26 mouse cellular contexts compared by ENCODE assay signal in the genomic region with DNA sequence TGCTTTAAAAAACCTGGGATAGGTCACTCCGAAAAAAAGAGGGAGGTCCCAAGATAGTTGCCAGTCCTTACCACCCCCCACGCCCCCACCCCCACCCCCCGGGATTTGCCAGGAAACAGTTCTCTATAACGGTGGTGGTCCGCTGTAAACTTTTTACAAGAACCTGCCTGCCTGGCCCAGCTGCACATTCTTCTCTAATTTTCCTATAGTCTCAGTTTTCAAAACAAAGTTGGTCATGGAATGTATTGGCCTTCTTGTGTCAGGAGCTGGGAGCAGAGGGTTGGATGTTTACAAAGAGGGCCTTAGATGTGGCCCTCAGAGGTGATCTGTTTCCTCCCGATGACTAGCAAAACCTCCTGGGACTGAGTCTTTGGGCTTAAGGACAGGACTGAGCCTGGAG. TPM values are rescaled to one million over a fixed set of nuclear protein-coding genes. Genes with fewer than 3 reads are reported as not detected.
DNase-seq lines count a peak whose midpoint lies in the region; ATAC-seq and TF ChIP-seq lines count a peak whose summit lies in the region.
"Had no signal": no experiment of that assay in that cellular context is flagged by ENCODE, and none has a peak within 500 bp of the region (broad histone marks: within the 10 kb centered on the region; RNA-seq: fewer than 3 reads in every experiment).

No protein-coding gene starts in this region.

- H3K9ac ChIP-seq in hindbrain, postnatal 0 days (replicated peaks; ENCODE audit: low read length): no peak overlapping the region
- H3K9ac ChIP-seq in embryonic facial prominence, embryonic 11.5 days (replicated peaks; ENCODE audit: low read length): no peak overlapping the region
- no peak overlapping the region for H3K9ac ChIP-seq in limb, embryonic 11.5 days (ENCODE audit: low read length)
- H3K9ac ChIP-seq: hindbrain, embryonic 14.5 days; liver, postnatal 0 days; midbrain, embryonic 12.5 days; neural tube, embryonic 13.5 days had no signal

- H3K4me2 ChIP-seq in hindbrain, postnatal 0 days (ENCODE audit: low read depth, low read length): no peak overlapping the region
- no peak overlapping the region for H3K4me2 ChIP-seq in embryonic facial prominence, embryonic 11.5 days (ENCODE audit: low read depth, low read length)
- no peak overlapping the region for H3K4me2 ChIP-seq in limb, embryonic 11.5 days (ENCODE audit: low read depth, severe bottlenecking)
- H3K4me2 ChIP-seq: midbrain, embryonic 12.5 days had no signal

- peaks cover 21% of the 10 kb centered on the region for H3K4me1 ChIP-seq in hindbrain, embryonic 10.5 days (replicated peaks)
- no peaks in the 10 kb centered on the region for H3K4me1 ChIP-seq in hindbrain, postnatal 0 days (ENCODE audit: insufficient read depth, low read length)
- no peaks in the 10 kb centered on the region for H3K4me1 ChIP-seq in embryonic facial prominence, embryonic 11.5 days (ENCODE audit: control insufficient read depth, insufficient read depth, low read length)
- H3K4me1 ChIP-seq in limb, embryonic 11.5 days (ENCODE audit: control insufficient read depth, insufficient read depth, low read length): peaks cover 11% of the 10 kb centered on the region

- no peaks in the 10 kb centered on the region for H3K36me3 ChIP-seq in hindbrain, embryonic 10.5 days
- no peaks in the 10 kb centered on the region for H3K36me3 ChIP-seq in hindbrain, postnatal 0 days (ENCODE audit: insufficient read depth, low read length)
- no peaks in the 10 kb centered on the region for H3K36me3 ChIP-seq in embryonic facial prominence, embryonic 11.5 days (replicated peaks; ENCODE audit: control insufficient read depth, insufficient read depth, low read depth, low read length)
- no peaks in the 10 kb centered on the region for H3K36me3 ChIP-seq in limb, embryonic 11.5 days (ENCODE audit: control insufficient read depth, insufficient read depth, low read length)
- H3K36me3 ChIP-seq: embryonic facial prominence, embryonic 13.5 days; heart, embryonic 15.5 days; midbrain, embryonic 12.5 days; neural tube, embryonic 13.5 days had no signal

- ATAC-seq in hindbrain, postnatal 0 days: no peak
- ATAC-seq in embryonic facial prominence, embryonic 11.5 days (replicated peaks; ENCODE audit: insufficient number of reproducible peaks, low FRiP score, low TSS enrichment, low read depth): 0 out of 2 replicates have a peak, but pooled peaks have one; percentile 37
- no peak; the same call in 1 of the 2 replicates for ATAC-seq in limb, embryonic 11.5 days (ENCODE audit: insufficient number of reproducible peaks, low FRiP score, low TSS enrichment, low read depth)
- ATAC-seq: forebrain, embryonic 14.5 days; liver, postnatal 0 days had no signal

- WGBS in hindbrain, embryonic 10.5 days: 54% methylated on average over 6 of the region's 6 CpGs
- WGBS in hindbrain, postnatal 0 days: 73% methylated on average over 6 of the region's 6 CpGs
- 25% methylated on average over 6 of the region's 6 CpGs for WGBS in embryonic facial prominence, embryonic 11.5 days
- 24% methylated on average over 6 of the region's 6 CpGs for WGBS in limb, embryonic 11.5 days

- no peaks in the 10 kb centered on the region for H3K9me3 ChIP-seq in hindbrain, embryonic 10.5 days
- H3K9me3 ChIP-seq in hindbrain, postnatal 0 days (ENCODE audit: low read length): no peaks in the 10 kb centered on the region
- H3K9me3 ChIP-seq in embryonic facial prominence, embryonic 11.5 days (replicated peaks; ENCODE audit: control insufficient read depth, low read length): no peaks in the 10 kb centered on the region
- H3K9me3 ChIP-seq in limb, embryonic 11.5 days (ENCODE audit: control insufficient read depth, low read length): no peaks in the 10 kb centered on the region
- H3K9me3 ChIP-seq: embryonic facial prominence, embryonic 13.5 days; heart, embryonic 15.5 days; midbrain, embryonic 12.5 days; neural tube, embryonic 13.5 days had no signal

- no peak overlapping the region for H3K4me3 ChIP-seq in hindbrain, embryonic 10.5 days
- no peak overlapping the region for H3K4me3 ChIP-seq in hindbrain, postnatal 0 days (ENCODE audit: low read length)
- no peak overlapping the region for H3K4me3 ChIP-seq in embryonic facial prominence, embryonic 11.5 days (ENCODE audit: low read depth, low read length)
- H3K4me3 ChIP-seq in limb, embryonic 11.5 days (ENCODE audit: low read depth, low read length): no peak overlapping the region
- H3K4me3 ChIP-seq: midbrain, embryonic 12.5 days; neural tube, embryonic 13.5 days had no signal

- H3K27me3 ChIP-seq in hindbrain, embryonic 10.5 days (ENCODE audit: insufficient read depth, poor library complexity, severe bottlenecking): no peaks in the 10 kb centered on the region
- H3K27me3 ChIP-seq in hindbrain, postnatal 0 days (ENCODE audit: insufficient read depth, low read length): no peaks in the 10 kb centered on the region
- H3K27me3 ChIP-seq in embryonic facial prominence, embryonic 11.5 days (ENCODE audit: control insufficient read depth, insufficient read depth, low read length): no peaks in the 10 kb centered on the region
- no peaks in the 10 kb centered on the region for H3K27me3 ChIP-seq in limb, embryonic 11.5 days (ENCODE audit: control insufficient read depth, insufficient read depth, low read length)
- H3K27me3 ChIP-seq: embryonic facial prominence, embryonic 13.5 days; heart, embryonic 15.5 days; midbrain, embryonic 12.5 days; neural tube, embryonic 13.5 days; Patski had no signal

- H3K27ac ChIP-seq in hindbrain, embryonic 10.5 days: no peak overlapping the region
- H3K27ac ChIP-seq in hindbrain, postnatal 0 days: no peak overlapping the region
- H3K27ac ChIP-seq in embryonic facial prominence, embryonic 11.5 days (replicated peaks; ENCODE audit: low read depth, low read length): no peak overlapping the region
- peak overlapping the region; percentile 45; the same call in 1 of the 2 replicates for H3K27ac ChIP-seq in limb, embryonic 11.5 days (replicated peaks; ENCODE audit: low read depth, low read length)
- H3K27ac ChIP-seq: embryonic facial prominence, embryonic 13.5 days; heart, embryonic 15.5 days; hindbrain, embryonic 14.5 days; midbrain, embryonic 12.5 days; neural tube, embryonic 13.5 days had no signal

- no peak for TF ChIP-seq CTCF in hindbrain, postnatal 0 days (IDR thresholded peaks at IDR 0.05; ENCODE audit: low read depth)

- DNase-seq in hindbrain, embryonic 10.5 days (ENCODE audit: low spot score): peak; percentile 8
- DNase-seq in hindbrain, postnatal 0 days (ENCODE audit: low spot score): no peak
- DNase-seq in embryonic facial prominence, embryonic 11.5 days (ENCODE audit: low spot score): peak; percentile 65
- peak; percentile 51 for DNase-seq in limb, embryonic 11.5 days (ENCODE audit: low spot score)
- DNase-seq in layer of hippocampus, adult 9-11 months: no peak
- DNase-seq in adrenal gland, adult 2 months: no peak
- no peak for DNase-seq in adrenal gland, adult (ENCODE audit: inconsistent age in 2 of 2, low spot score in 1 of 2)
- DNase-seq: adrenal gland, adult 8-10 months; heart, postnatal 36 days; kidney, adult 2 months; kidney, postnatal 10 days; liver, postnatal 0 days; lung, postnatal 10 days; retina, postnatal 1 day; thymus, postnatal 25 days had no signal

RNA-seq across cellular contexts. Expression of a gene that starts 30.0 kb away (rescaled TPM):
- polyA plus RNA-seq in hindbrain, embryonic 10.5 days (2016; fragmentation: Nextera tagmentation; extraction: Ambion mirVana): 0.80 and 1.2 TPM in 2 replicates
- total RNA-seq in hindbrain, postnatal 0 days (2014; rRNA removed): 0.21 TPM in 1 of 2 replicates, not detected in the other
- polyA plus RNA-seq in hindbrain, postnatal 0 days (2015; fragmentation: Nextera tagmentation; extraction: Ambion mirVana): 0.15 TPM in 1 of 2 replicates, not detected in the other
- polyA plus RNA-seq in embryonic facial prominence, embryonic 11.5 days (2014; fragmentation: Nextera tagmentation; extraction: Ambion mirVana): 1.7 and 2.0 TPM in 2 replicates
- 1.5 and 2.0 TPM in 2 replicates for polyA plus RNA-seq in limb, embryonic 11.5 days (2014; fragmentation: Nextera tagmentation; extraction: Ambion mirVana)
- not detected for total RNA-seq in adrenal gland, adult 2 months (2021)
- 0.04 and 0.07 TPM in 2 replicates for polyA plus RNA-seq in adrenal gland, adult 2 months (2012; rRNA removed)

RNA-seq across cellular contexts. Expression of a gene that starts 39.7 kb away (rescaled TPM):
- polyA plus RNA-seq in hindbrain, embryonic 10.5 days (2016; fragmentation: Nextera tagmentation; extraction: Ambion mirVana): not detected in 2 replicates
- 0.68 TPM in 1 of 2 replicates, not detected in the other for total RNA-seq in hindbrain, postnatal 0 days (2014; rRNA removed)
- polyA plus RNA-seq in hindbrain, postnatal 0 days (2015; fragmentation: Nextera tagmentation; extraction: Ambion mirVana): 0.24 TPM in 1 of 2 replicates, not detected in the other
- polyA plus RNA-seq in embryonic facial prominence, embryonic 11.5 days (2014; fragmentation: Nextera tagmentation; extraction: Ambion mirVana): not detected in 2 replicates
- polyA plus RNA-seq in limb, embryonic 11.5 days (2014; fragmentation: Nextera tagmentation; extraction: Ambion mirVana): not detected in 2 replicates
- total RNA-seq in adrenal gland, adult 2 months (2021): not detected
- polyA plus RNA-seq in adrenal gland, adult 2 months (2012; rRNA removed): not detected in 2 replicates
- total RNA-seq: megakaryocyte progenitor cell, adult 5-6 weeks had no signal
- polyA plus RNA-seq: forebrain, embryonic 14.5 days; gonadal fat pad, adult 2 months; intestine, embryonic 14.5 days; liver, embryonic 11.5 days; liver, postnatal 0 days; midbrain, embryonic 12.5 days; neural tube, embryonic 13.5 days; Patski had no signal

Comparison
In these comparisons a context has a peak if more than half of its experiments do, and no peak if none do; other contexts are left out.
1. DNase-seq: peak in hindbrain, embryonic 10.5 days (single experiment), embryonic facial prominence, embryonic 11.5 days (single experiment) and limb, embryonic 11.5 days (single experiment); none in hindbrain, postnatal 0 days (single experiment), layer of hippocampus, adult 9-11 months (single experiment), adrenal gland, adult 2 months (single experiment) and adrenal gland, adult (0 of 2).